Mouse (Mus musculus) cerebellum, postnatal 14 days (tissue): ENCODE results near the gene Klhl26.

Source experiments
- DNase-seq, 2 experiments: peaks; one replicate each; pipeline ENCODE4 v3.0.0; 2021; ENCODE audit warnings: mixed read lengths in 2 of 2

The Klhl26 gene

GRCm38 (mm10) chr8:70440246-70440645 is 36.5 kb downstream of the Klhl26 start:
- DNase-seq = no peak

DNA sequence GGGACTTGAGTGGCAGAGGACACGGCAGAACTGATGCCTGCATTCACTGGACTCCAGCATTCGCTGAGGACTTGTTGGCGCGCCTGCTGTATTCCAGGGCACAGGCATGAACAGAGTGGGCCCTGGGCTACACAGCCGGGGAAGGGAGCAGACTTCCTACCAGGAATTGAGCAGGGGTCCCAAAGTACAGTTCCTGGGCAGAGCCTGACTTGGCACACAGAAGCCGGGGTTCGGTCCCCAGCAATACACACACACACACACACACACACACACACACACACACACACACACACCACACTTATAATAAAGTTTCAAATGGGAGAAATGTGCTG is 37.0 kb downstream of the Klhl26 start:
- DNase-seq = no peak

GRCm38 (mm10) chr8:70439055-70439847 is 37.5 kb downstream of the Klhl26 start, which contains the start of gene Crtc1:
Crtc1 (minus strand) TSS chr8:70439579.
- DNase-seq = peak; percentile 99

GRCm38 (mm10) chr8:70438423-70438822 is 38.3 kb downstream of the Klhl26 start:
- DNase-seq = no peak

DNA sequence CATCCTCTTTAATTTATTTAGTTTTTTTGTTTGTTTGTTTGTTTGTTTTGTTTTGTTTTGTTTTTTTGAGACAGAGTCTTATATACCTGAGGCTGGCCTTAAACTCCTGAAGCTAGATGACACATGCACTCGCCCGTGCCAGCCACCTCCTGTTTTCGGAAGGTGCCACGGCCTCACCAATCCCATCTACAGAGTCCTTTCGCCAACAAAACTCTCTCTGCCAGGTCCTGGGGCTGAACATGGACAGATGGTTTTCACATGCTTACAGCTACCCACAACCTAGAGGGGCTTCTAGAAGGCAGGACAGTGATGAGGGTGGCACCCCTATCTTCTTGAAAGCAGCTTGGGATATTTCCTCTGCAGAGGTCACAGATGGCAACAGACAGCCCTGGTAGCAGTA is 41.6 kb downstream of the Klhl26 start:
- DNase-seq = peak; percentile 65 to 75

GRCm38 (mm10) chr8:70432991-70433536 is 43.7 kb downstream of the Klhl26 start:
- no peak for DNase-seq

DNA sequence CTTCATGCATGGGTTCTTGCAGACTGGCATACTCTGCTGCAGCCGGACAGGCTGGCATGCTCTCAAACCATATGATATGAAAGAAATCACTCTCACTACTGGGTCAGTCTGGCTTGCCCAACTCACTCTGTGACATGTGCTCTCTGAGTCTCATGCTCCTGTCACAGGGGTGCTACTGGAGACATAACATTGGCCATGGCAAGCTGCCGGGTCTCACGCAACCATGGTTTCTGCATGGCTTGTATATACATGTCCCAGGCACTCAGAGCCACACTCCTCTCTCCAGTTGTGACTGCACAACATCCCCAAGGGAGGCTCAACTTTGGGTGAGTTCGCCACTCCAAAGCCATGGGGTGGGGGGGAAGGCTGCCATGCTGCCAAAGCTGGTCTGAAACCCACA is 45.6 kb downstream of the Klhl26 start:
- no peak for DNase-seq

DNA sequence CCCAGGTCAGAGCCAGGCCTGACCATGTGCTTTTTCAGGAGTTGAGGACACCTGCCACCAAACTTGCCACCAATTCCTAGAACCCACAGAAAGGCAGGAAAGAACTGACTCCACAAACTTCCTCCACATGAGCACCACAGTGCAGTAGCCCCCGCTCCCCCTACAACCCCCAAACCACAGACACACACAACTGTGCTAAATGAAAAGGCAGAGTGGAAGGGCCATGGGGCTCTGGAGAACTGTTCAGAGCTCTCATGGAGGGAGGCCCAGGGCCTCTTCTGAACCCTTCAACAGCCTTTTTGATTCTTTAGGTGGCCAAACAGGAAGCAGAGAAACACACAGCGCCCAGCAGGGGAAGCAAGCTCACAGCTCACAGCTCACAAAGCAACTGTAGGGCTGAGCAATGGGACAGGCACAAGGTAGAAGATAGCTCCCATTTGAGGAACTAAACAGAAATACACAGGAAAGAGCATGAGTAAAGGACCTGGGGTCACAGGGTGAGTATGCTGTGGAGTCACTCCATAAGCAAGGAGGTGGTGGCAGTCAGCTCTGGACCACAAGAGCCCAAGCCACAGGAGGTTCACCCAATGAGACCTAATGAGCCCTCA is 50.4 kb downstream of the Klhl26 start:
- no peak for DNase-seq

- DNase-seq = no peak
Measured at GRCm38 (mm10) chr8:70422722-70423121, 54.0 kb downstream of the Klhl26 start.

DNA sequence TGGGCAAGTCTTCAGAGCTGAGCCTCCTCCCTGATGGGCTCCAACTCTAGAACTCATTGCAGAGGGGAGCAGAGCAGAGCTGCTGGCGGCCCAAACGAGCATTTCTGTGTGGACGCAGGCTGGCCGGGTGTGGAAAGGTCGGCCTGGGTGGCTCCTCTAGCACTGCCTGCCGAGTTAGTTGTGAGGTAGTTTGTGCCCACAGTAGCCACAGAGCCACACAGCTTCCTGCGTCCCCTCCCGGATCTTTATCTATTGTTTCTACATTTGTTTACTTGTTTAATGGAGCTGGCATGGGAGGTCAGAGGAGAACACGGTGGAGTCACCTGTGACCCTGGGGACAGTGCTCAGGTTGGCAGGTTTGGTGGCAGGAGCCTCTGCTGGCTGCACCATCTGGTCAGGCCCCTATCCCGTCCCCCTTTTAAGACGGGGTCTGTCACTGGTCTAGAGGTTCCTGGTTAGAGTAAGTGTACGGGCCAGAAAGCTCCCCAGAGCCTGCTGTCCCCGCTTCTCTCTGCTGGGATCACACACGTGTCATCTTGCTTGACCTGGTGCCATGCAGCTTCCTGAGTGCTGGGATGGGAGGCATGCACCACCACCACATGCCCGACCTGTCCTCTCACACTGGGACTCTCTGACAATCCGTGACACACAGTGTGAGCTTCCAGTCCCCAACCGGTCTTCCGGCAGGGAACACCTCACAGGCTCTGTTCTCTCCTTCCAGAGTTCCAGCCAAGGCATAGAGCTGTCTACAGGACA is 55.2 kb downstream of the Klhl26 start:
- no peak for DNase-seq

- DNase-seq = no peak
Measured at GRCm38 (mm10) chr8:70419879-70420643, 56.7 kb downstream of the Klhl26 start.

DNA sequence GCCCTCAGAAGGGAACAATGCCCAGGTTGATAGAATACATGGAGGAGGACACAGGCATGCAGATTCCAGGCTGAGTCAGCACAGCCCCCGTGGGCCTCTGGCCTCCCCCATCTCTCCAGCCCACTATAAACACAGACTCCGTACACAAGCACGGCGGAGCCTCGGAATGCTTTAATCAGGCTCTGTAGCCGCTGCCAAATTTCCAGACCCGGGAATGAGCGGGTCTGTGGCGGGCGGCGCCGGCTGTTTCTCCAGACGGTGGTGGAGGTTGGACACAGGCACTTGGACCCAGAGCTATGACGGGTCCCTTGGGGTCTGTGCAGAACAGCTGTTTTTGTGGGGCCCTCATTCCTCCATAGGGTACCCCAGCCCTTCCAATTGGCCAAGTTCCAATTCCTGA is 57.8 kb downstream of the Klhl26 start:
- peak; percentile 68 to 75 for DNase-seq

- DNase-seq = peak in 1 of 2 experiments; percentile 58
Measured at GRCm38 (mm10) chr8:70417914-70418313, 58.9 kb downstream of the Klhl26 start.

DNA sequence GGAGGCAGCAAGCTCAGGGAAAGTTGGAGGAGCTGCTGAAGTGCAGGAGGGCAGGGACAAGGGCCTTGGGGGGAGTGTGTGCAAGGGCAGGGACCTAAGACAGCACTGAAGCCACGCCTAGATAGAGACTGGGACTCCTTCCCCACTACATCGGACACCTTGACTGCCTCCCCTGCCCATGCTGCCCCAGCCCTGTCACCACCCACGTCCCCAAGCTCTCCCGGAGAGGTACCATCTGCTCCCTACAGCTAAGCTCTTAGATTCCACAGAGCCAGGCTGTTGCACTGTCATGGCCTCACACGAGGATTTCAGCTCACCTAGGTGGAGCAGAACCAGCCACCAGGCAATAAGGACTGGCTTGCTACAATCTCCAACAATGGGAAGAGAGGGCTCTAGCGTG is 59.8 kb downstream of the Klhl26 start:
- peak in 1 of 2 experiments; percentile 62 for DNase-seq

GRCm38 (mm10) chr8:70415540-70416451 is 61.0 kb downstream of the Klhl26 start:
- peak; percentile 64 to 75 for DNase-seq

- no peak for DNase-seq
Measured at GRCm38 (mm10) chr8:70414310-70414946, 62.3 kb downstream of the Klhl26 start.

DNA sequence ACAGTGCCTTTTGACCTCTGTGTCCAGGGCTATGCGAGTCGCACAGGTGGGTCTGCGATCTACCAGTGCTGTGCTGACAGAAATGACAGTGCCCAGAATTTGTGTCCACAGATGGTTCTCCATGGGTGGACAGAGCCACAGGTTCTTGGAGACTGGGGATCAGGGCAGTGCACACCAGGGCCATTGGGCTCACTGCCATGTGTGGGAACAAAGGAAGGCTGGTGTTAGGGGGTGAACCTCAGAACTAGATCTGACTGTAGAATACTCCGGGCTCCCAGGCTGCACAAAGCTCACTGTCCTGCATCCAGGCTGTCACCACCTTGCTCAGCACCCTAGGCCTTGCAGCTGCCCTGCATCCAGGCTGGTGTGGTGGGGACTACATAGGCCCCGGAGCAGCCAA is 66.5 kb downstream of the Klhl26 start:
- DNase-seq = peak in 1 of 2 experiments; percentile 48

GRCm38 (mm10) chr8:70409455-70409871 is 67.3 kb downstream of the Klhl26 start:
- peak; percentile 62 to 68 for DNase-seq

- no peak for DNase-seq
Measured at GRCm38 (mm10) chr8:70409019-70409418, 67.7 kb downstream of the Klhl26 start.

DNA sequence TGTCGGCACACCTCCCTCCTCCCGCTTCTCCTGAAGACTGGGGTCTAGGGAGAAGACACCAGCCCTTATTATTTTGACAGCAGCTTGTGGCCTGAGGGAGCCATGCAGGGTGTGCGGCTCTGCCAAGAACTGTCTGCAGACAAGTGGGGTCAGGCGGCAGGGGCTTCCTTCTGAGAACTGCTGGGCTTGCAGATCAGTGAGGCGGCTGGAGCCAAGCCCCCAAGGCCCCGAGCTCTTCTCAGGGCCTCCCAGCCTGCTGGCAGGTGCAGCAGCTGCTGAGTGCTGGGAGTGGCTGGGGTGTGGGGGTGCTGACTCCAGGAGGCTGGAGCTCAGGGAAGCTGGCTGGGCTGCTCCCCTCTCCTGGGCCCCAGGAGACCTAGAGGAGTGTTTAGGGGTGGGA is 68.5 kb downstream of the Klhl26 start:
- peak; percentile 57 to 66 for DNase-seq
